Mouse (Mus musculus) heart, postnatal 0 days (tissue): ENCODE data around the gene Card10. TPM values are rescaled to one million over a fixed set of nuclear protein-coding genes. Genes with fewer than 3 reads are reported as not detected.

Experiments used
- ATAC-seq: fragments of 200-750 bp; cut with Nextera tagmentation; 2 replicates; pipeline ENCODE4 v1.8.0; 2017; ENCODE audit warnings: low read depth, moderate number of reproducible peaks, moderate library complexity; ENCODE audit not compliant: insufficient read depth
- DNase-seq: peaks from one replicate; pipeline ENCODE4 v3.0.0-alpha.2; 2016; ENCODE audit warnings: low spot score
- H3K27ac ChIP-seq: fragments of 300-500 bp; sonication (generic); 2 replicates; pipeline ENCODE4 v1.5.1; 2014; ENCODE audit warnings: low read depth, mild to moderate bottlenecking
- H3K27me3 ChIP-seq: fragments of 300-500 bp; sonication (generic); 2 replicates; pipeline ENCODE4 v1.6.1; 2014; ENCODE audit warnings: low read length, mixed read lengths; ENCODE audit not compliant: control insufficient read depth, insufficient read depth
- H3K36me3 ChIP-seq: fragments of 300-500 bp; sonication (generic); replicated peaks from 2 replicates; pipeline ENCODE4 v1.6.1; 2014; ENCODE audit warnings: low read length, mixed read lengths; ENCODE audit not compliant: control insufficient read depth, insufficient read depth
- H3K4me1 ChIP-seq: fragments of 300-500 bp; sonication (generic); 2 replicates; pipeline ENCODE4 v1.6.1; 2014; ENCODE audit warnings: antibody characterized with exemption; ENCODE audit not compliant: control insufficient read depth, insufficient read depth
- H3K4me2 ChIP-seq: fragments of 300-500 bp; sonication (generic); 2 replicates; pipeline ENCODE4 v1.6.1; 2014; ENCODE audit warnings: low read depth, mild to moderate bottlenecking, low read length, moderate library complexity
- H3K4me3 ChIP-seq: fragments of 300-500 bp; sonication (generic); 2 replicates; pipeline ENCODE4 v1.5.1; 2014; ENCODE audit warnings: low read depth, low read length
- H3K9ac ChIP-seq: fragments of 300-500 bp; sonication (generic); replicated peaks from 2 replicates; pipeline ENCODE4 v1.6.1; 2014; ENCODE audit warnings: low read depth, low read length, mixed read lengths
- H3K9me3 ChIP-seq: fragments of 300-500 bp; sonication (generic); replicated peaks from 2 replicates; pipeline ENCODE4 v1.6.1; 2016; ENCODE audit warnings: low read length; ENCODE audit not compliant: control insufficient read depth
- CTCF ChIP-seq: IDR thresholded peaks from 2 replicates; pipeline ENCODE4 v1.5.1; 2016; ENCODE audit warnings: antibody characterized with exemption, control low read depth, low read depth
- EP300 ChIP-seq: IDR thresholded peaks from 2 replicates; pipeline ENCODE4 v1.6.1; 2016; ENCODE audit warnings: antibody characterized with exemption, low read depth
- WGBS: fragments of 180-500 bp; shearing (Covaris S2); extraction: QIAGEN DNeasy Blood & Tissue Kit; methylation state at CpG from one replicate; pipeline ENCODE4 v1.1.7; 2014; 5-methylcytosine and 5-hydroxymethylcytosine counted together
- polyA plus RNA-seq: library from polyadenylated mRNA; unstranded; fragments of >200 nt; fragmentation: Nextera tagmentation; extraction: Ambion mirVana; gene quantifications from 2 replicates; pipeline ENCODE4 v1.2.1, GENCODE M21; 2015
- total RNA-seq: library from RNA; depleted of rRNA; stranded (reverse); fragments of >200 nt; gene quantifications from 2 replicates; pipeline ENCODE4 v1.2.3, GENCODE M21; 2014; ENCODE audit warnings: low replicate concordance

Gene Card10
- total and polyA plus RNA-seq, 2 experiments from 2014 or later = 4.6 to 6.4 TPM

GRCm38 (mm10) chr15:78809739-78810138, 6.9 kb upstream of the Card10 start:
- Histone ChIP-seq H3K27ac (no peak overlapping the region), H3K27me3 (no peaks in the 10 kb centered on the region), H3K4me1 (peaks cover 4% of the 10 kb centered on the region; the same call in 1 of the 2 replicates), H3K36me3 (no peaks in the 10 kb centered on the region), H3K9me3 (no peaks in the 10 kb centered on the region), H3K4me3 (no peak overlapping the region), H3K9ac (no peak overlapping the region), H3K4me2 (no peak overlapping the region)
- 38% methylated on average over 9 of the region's 9 CpGs for WGBS
- ATAC-seq = no peak
- no peak for TF ChIP-seq CTCF
- no peak for TF ChIP-seq EP300
- no peak for DNase-seq

- Histone ChIP-seq H3K4me3 (no peak overlapping the region), H3K36me3 (no peaks in the 10 kb centered on the region), H3K4me2 (no peak overlapping the region), H3K4me1 (peaks cover 4% of the 10 kb centered on the region; the same call in 1 of the 2 replicates), H3K9me3 (no peaks in the 10 kb centered on the region), H3K27me3 (no peaks in the 10 kb centered on the region), H3K9ac (no peak overlapping the region), H3K27ac (no peak overlapping the region)
- no peak for ATAC-seq
- 95% methylated on average over 2 of the region's 2 CpGs for WGBS
- DNase-seq = no peak
- TF ChIP-seq EP300 (no peak), CTCF (no peak)
Measured at GRCm38 (mm10) chr15:78808980-78809379, 6.1 kb upstream of the Card10 start.

- Histone ChIP-seq H3K27ac (no peak overlapping the region), H3K4me2 (no peak overlapping the region), H3K9ac (no peak overlapping the region), H3K27me3 (no peaks in the 10 kb centered on the region), H3K36me3 (no peaks in the 10 kb centered on the region), H3K4me3 (no peak overlapping the region), H3K9me3 (no peaks in the 10 kb centered on the region), H3K4me1 (peaks cover 15% of the 10 kb centered on the region)
- WGBS = 72% methylated on average over 3 of the region's 3 CpGs
- ATAC-seq (no peak), DNase-seq (no peak)
- TF ChIP-seq CTCF (no peak), EP300 (no peak)
Measured at GRCm38 (mm10) chr15:78807141-78807540, 4.3 kb upstream of the Card10 start.

GRCm38 (mm10) chr15:78806614-78807013, 3.8 kb upstream of the Card10 start:
- no peak overlapping the region for H3K4me2 ChIP-seq
- H3K4me3 ChIP-seq = no peak overlapping the region
- WGBS = 24% methylated on average over 2 of the region's 2 CpGs
- peaks cover 17% of the 10 kb centered on the region for H3K4me1 ChIP-seq
- H3K27me3 ChIP-seq = no peaks in the 10 kb centered on the region
- ATAC-seq = no peak
- no peaks in the 10 kb centered on the region for H3K36me3 ChIP-seq
- H3K9ac ChIP-seq = no peak overlapping the region
- DNase-seq = no peak
- H3K9me3 ChIP-seq = no peaks in the 10 kb centered on the region
- TF ChIP-seq CTCF (no peak), EP300 (no peak)
- no peak overlapping the region for H3K27ac ChIP-seq

- Histone ChIP-seq H3K36me3 (no peaks in the 10 kb centered on the region), H3K27me3 (no peaks in the 10 kb centered on the region), H3K27ac (no peak overlapping the region), H3K9me3 (no peaks in the 10 kb centered on the region), H3K9ac (no peak overlapping the region), H3K4me2 (no peak overlapping the region), H3K4me1 (peaks cover 20% of the 10 kb centered on the region), H3K4me3 (no peak overlapping the region)
- TF ChIP-seq EP300 (no peak), CTCF (no peak)
- no peak for DNase-seq
- ATAC-seq = no peak
- 73% methylated on average over 2 of the region's 2 CpGs for whole genome bisulfite sequencing
Measured at GRCm38 (mm10) chr15:78805351-78805750, 2.5 kb upstream of the Card10 start.

- H3K36me3 ChIP-seq = no peaks in the 10 kb centered on the region
- ATAC-seq (no peak), DNase-seq (no peak)
- WGBS = 35% methylated on average over 6 of the region's 6 CpGs
- no peak overlapping the region for H3K4me2 ChIP-seq
- H3K4me3 ChIP-seq = no peak overlapping the region
- H3K4me1 ChIP-seq = peaks cover 20% of the 10 kb centered on the region
- peak overlapping the region; percentile 84 for H3K27ac ChIP-seq
- no peaks in the 10 kb centered on the region for H3K9me3 ChIP-seq
- H3K27me3 ChIP-seq = no peaks in the 10 kb centered on the region
- no peak overlapping the region for H3K9ac ChIP-seq
- TF ChIP-seq CTCF (no peak), EP300 (no peak)
Measured at GRCm38 (mm10) chr15:78804326-78804725, 1.5 kb upstream of the Card10 start.
